Mouse (Mus musculus) intestine, embryonic 16.5 days (tissue): Measurements from ENCODE around the gene Cd2. TPM values are rescaled to one million over a fixed set of nuclear protein-coding genes. Genes with fewer than 3 reads are reported as not detected.

ENCODE experiments used
- ATAC-seq: fragments of 200-750 bp; cut with Nextera tagmentation; 2 replicates; pipeline ENCODE4 v1.8.0; 2017; ENCODE audit warnings: moderate TSS enrichment, moderate library complexity
- H3K27ac ChIP-seq: fragments of 300-500 bp; sonication (generic); 2 replicates; pipeline ENCODE4 v1.5.1; 2014; ENCODE audit warnings: mild to moderate bottlenecking, low read length
- H3K27me3 ChIP-seq: fragments of 300-500 bp; sonication (generic); replicated peaks from 2 replicates; pipeline ENCODE4 v1.6.1; 2014; ENCODE audit warnings: low read length, control low read depth, mixed read lengths; ENCODE audit not compliant: control insufficient read depth, insufficient read depth
- H3K36me3 ChIP-seq: fragments of 300-500 bp; sonication (generic); 2 replicates; pipeline ENCODE4 v1.6.1; 2014; ENCODE audit warnings: low read length, control low read depth; ENCODE audit not compliant: control insufficient read depth, insufficient read depth
- H3K4me1 ChIP-seq: fragments of 300-500 bp; sonication (generic); 2 replicates; pipeline ENCODE4 v1.6.1; 2014; ENCODE audit warnings: low read length, control low read depth, mixed read lengths; ENCODE audit not compliant: control insufficient read depth, insufficient read depth
- H3K4me2 ChIP-seq: fragments of 300-500 bp; sonication (generic); 2 replicates; pipeline ENCODE4 v1.6.1; 2014; ENCODE audit warnings: low read depth, low read length, control low read depth
- H3K4me3 ChIP-seq: fragments of 300-500 bp; sonication (generic); 2 replicates; pipeline ENCODE4 v1.5.1; 2014; ENCODE audit warnings: mild to moderate bottlenecking, low read length
- H3K9ac ChIP-seq: fragments of 300-500 bp; sonication (generic); 2 replicates; pipeline ENCODE4 v1.6.1; 2014; ENCODE audit warnings: low read depth, low read length
- H3K9me3 ChIP-seq: fragments of 300-500 bp; sonication (generic); 2 replicates; pipeline ENCODE4 v1.6.1; 2016; ENCODE audit warnings: low read length, control low read depth; ENCODE audit not compliant: control insufficient read depth
- WGBS: fragments of 180-500 bp; shearing (Covaris S2); extraction: QIAGEN DNeasy Blood & Tissue Kit; methylation state at CpG from one replicate; pipeline ENCODE4 v1.1.7; 2014; 5-methylcytosine and 5-hydroxymethylcytosine counted together
- polyA plus RNA-seq: library from polyadenylated mRNA; unstranded; fragments of >200 nt; fragmentation: Nextera tagmentation; extraction: Ambion mirVana; gene quantifications from 2 replicates; pipeline ENCODE4 v1.2.1, GENCODE M21; 2015

Gene Cd2
- polyA plus RNA-seq, 1 experiment from 2014 or later: 0.31 TPM

DNA sequence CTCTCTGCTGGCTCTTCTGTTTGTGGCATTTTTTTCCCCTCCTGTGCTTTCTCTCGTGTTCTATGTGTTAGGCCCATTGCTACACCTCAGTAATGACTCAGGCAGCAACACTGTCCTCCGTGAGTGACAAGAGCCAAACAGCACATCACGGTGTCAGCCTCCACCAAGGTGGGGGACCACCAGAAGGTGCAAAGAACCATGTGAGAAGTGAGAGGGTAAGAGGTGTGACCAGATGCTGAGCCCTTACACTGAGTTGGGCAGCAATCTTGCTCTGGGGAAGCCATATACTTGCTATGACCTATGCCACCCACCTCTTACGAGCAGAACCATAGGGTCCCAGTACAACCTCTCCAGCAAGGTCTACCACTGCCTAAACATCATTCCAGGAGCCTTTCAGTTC is 9.9 kb downstream of the Cd2 start:
- H3K27me3 ChIP-seq: no peaks in the 10 kb centered on the region
- peaks cover 13% of the 10 kb centered on the region for H3K4me1 ChIP-seq
- H3K36me3 ChIP-seq: no peaks in the 10 kb centered on the region
- 78% methylated on average over 4 of the region's 4 CpGs for WGBS
- H3K4me2 ChIP-seq: no peak overlapping the region
- ATAC-seq: no peak
- H3K4me3 ChIP-seq: no peak overlapping the region
- H3K9ac ChIP-seq: no peak overlapping the region
- no peaks in the 10 kb centered on the region for H3K9me3 ChIP-seq
- H3K27ac ChIP-seq: no peak overlapping the region

GRCm38 (mm10) chr3:101276501-101277320 is 11.0 kb downstream of the Cd2 start:
- ATAC-seq: no peak
- Histone ChIP-seq H3K4me3 (no peak overlapping the region), H3K27ac (no peak overlapping the region), H3K9ac (no peak overlapping the region), H3K4me1 (peaks cover 13% of the 10 kb centered on the region), H3K27me3 (no peaks in the 10 kb centered on the region), H3K36me3 (no peaks in the 10 kb centered on the region), H3K4me2 (no peak overlapping the region), H3K9me3 (no peaks in the 10 kb centered on the region)
- 67% methylated on average over 12 of the region's 12 CpGs for WGBS

GRCm38 (mm10) chr3:101275636-101276300 is 12.0 kb downstream of the Cd2 start:
- Histone ChIP-seq H3K4me2 (no peak overlapping the region), H3K27me3 (no peaks in the 10 kb centered on the region), H3K4me1 (peaks cover 10% of the 10 kb centered on the region), H3K27ac (no peak overlapping the region), H3K36me3 (no peaks in the 10 kb centered on the region), H3K9ac (no peak overlapping the region), H3K9me3 (no peaks in the 10 kb centered on the region), H3K4me3 (no peak overlapping the region)
- no peak for ATAC-seq
- 84% methylated on average over 16 of the region's 16 CpGs for WGBS

DNA sequence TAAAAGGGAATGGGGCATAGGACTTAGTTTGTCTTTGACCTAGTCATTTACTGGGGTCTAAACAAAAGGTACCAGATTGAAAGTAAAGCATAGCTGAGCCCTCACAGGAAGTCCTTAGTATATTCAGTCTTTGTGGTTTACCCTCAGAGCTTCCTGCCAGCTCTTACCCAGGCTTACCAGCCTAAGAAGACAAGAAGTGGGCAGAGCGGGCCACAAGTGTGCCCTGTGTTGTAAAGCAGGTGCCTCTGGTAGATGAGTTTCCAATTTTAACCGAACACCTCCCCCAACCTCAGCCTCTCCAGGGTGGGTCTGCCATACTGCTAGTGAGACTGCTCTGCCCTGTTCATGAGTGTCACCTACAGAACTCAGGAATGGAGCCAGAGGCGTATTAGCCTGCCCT is 12.9 kb downstream of the Cd2 start:
- no peaks in the 10 kb centered on the region for H3K27me3 ChIP-seq
- H3K4me3 ChIP-seq: no peak overlapping the region
- H3K4me2 ChIP-seq: no peak overlapping the region
- 91% methylated on average over 3 of the region's 3 CpGs for WGBS
- no peaks in the 10 kb centered on the region for H3K9me3 ChIP-seq
- ATAC-seq: no peak
- H3K27ac ChIP-seq: no peak overlapping the region
- no peak overlapping the region for H3K9ac ChIP-seq
- H3K4me1 ChIP-seq: 0 out of 2 replicates have a peak, but pooled peaks cover under 1% of the 10 kb centered on the region
- H3K36me3 ChIP-seq: no peaks in the 10 kb centered on the region

DNA sequence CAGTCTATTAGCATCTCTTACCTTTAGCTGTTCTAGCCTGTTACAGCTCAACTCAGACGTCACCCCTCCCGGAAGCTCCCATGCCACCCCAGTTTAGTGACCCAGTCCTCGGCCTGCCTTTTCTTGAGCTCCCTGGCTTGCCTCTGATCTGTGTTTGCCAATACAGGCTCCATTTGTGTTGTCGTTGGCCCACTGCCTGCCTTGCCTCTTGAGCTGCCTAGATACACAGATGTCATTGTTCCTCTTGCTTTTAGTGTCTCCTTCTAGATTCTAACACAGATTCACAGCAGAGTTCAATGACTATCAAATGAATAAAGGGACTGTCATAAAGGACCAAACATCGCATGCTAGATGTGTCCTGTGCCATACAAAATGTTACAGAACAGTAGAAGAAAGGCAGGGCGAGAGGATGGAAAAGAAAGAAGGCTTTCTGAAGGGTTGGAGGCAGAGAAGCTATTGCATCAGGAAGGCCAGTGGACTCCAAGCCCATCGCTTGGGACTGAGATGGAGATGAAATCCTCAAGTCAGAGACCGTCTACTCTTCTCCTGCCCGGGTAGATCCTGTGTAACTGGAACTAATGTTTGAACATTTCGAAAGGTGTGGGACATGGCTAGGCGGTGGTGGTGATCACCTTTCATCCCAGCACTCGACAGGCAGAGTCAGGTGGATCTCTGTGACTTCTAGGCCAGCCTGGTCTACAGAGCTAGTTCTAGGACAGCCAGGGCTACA is 13.5 kb downstream of the Cd2 start:
- H3K4me3 ChIP-seq: no peak overlapping the region
- H3K9ac ChIP-seq: no peak overlapping the region
- no peaks in the 10 kb centered on the region for H3K4me1 ChIP-seq
- H3K4me2 ChIP-seq: no peak overlapping the region
- WGBS: 86% methylated on average over 12 of the region's 12 CpGs
- no peaks in the 10 kb centered on the region for H3K27me3 ChIP-seq
- no peak for ATAC-seq
- no peak overlapping the region for H3K27ac ChIP-seq
- H3K9me3 ChIP-seq: no peaks in the 10 kb centered on the region
- H3K36me3 ChIP-seq: no peaks in the 10 kb centered on the region

DNA sequence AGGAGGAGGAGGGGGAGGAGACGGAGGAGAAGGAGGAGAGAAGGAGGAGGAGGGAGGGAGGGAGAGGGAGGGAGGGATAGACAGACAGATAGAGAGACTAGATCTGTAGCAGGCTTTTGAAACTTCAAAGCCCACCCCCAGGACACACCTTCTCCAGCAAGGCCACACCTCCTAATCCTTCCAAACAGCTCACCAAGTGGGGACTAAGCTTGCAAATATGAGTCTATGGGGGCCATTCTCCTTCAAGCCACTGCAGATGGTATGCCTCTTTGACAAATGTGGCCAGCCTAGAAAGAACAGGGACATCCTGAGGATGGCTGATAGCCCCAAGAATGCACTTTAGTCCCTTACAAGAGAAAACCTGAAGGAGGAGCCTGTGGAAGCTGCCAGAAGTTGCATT is 15.6 kb downstream of the Cd2 start:
- no peak overlapping the region for H3K4me2 ChIP-seq
- H3K9me3 ChIP-seq: no peaks in the 10 kb centered on the region
- H3K27ac ChIP-seq: no peak overlapping the region
- no peak overlapping the region for H3K4me3 ChIP-seq
- no peaks in the 10 kb centered on the region for H3K36me3 ChIP-seq
- no peaks in the 10 kb centered on the region for H3K4me1 ChIP-seq
- ATAC-seq: no peak
- 73% methylated on average over 1 of the region's 1 CpGs for WGBS
- H3K9ac ChIP-seq: no peak overlapping the region
- no peaks in the 10 kb centered on the region for H3K27me3 ChIP-seq

- Histone ChIP-seq H3K9me3 (no peaks in the 10 kb centered on the region), H3K27me3 (no peaks in the 10 kb centered on the region), H3K4me1 (no peaks in the 10 kb centered on the region), H3K36me3 (no peaks in the 10 kb centered on the region), H3K27ac (no peak overlapping the region), H3K4me3 (no peak overlapping the region), H3K4me2 (no peak overlapping the region), H3K9ac (no peak overlapping the region)
- no peak for ATAC-seq
- WGBS: 94% methylated on average over 5 of the region's 5 CpGs
These were observed 16.9 kb downstream of the Cd2 start for GRCm38 (mm10) chr3:101270833-101271232.

DNA sequence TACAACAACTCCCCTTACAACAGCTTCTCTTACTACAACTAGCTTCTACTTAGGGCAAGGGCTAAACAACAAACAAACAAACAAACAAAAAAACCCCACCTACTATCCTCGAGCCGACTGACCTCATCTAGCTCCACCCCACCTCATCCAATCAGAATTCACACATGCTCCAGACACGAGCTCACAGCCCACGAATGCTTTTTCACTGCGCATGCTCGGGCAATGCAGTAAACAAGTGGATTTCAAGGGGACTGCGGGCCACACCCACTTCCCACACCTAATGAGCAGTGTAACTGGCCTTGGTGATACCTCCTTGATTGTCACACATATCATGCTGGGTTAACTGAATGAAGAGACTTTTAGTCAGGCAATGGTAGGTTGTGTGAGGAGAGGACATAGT is 19.4 kb downstream of the Cd2 start:
- 85% methylated on average over 7 of the region's 7 CpGs for WGBS
- H3K4me1 ChIP-seq: no peaks in the 10 kb centered on the region
- H3K4me2 ChIP-seq: no peak overlapping the region
- ATAC-seq: no peak
- H3K4me3 ChIP-seq: no peak overlapping the region
- H3K9ac ChIP-seq: no peak overlapping the region
- no peaks in the 10 kb centered on the region for H3K36me3 ChIP-seq
- H3K27me3 ChIP-seq: no peaks in the 10 kb centered on the region
- H3K27ac ChIP-seq: no peak overlapping the region
- H3K9me3 ChIP-seq: no peaks in the 10 kb centered on the region

DNA sequence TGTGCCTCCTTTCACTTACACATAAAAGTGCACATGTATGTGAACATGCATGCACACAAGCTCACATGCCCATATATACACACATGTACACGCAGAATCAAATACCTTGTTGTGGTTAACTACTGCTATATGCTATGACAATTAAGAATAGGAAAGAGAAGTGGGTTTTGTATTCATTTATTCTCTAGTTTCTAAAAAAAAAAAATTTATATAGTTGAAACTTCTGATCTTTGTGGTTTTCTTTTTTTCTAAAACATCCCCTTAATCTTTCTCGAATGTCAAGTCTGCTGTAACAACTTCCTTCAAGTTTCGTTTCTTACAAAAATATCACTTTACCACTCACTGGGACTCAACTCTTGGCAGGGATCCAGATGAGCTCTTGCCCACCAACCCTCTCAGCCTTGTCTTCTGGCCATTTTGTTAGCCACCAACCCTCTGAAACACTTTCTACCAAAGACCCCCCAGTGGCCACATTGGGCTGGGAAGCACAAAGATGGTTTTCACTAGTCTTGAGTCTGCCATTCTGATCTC is 22.1 kb downstream of the Cd2 start:
- WGBS: 74% methylated on average over 3 of the region's 3 CpGs
- Histone ChIP-seq H3K9me3 (no peaks in the 10 kb centered on the region), H3K27ac (no peak overlapping the region), H3K36me3 (no peaks in the 10 kb centered on the region), H3K4me3 (no peak overlapping the region), H3K9ac (no peak overlapping the region), H3K4me2 (no peak overlapping the region), H3K4me1 (no peaks in the 10 kb centered on the region), H3K27me3 (no peaks in the 10 kb centered on the region)
- ATAC-seq: no peak
